Mouse (Mus musculus) ovary, postnatal 14 days (tissue): ENCODE data around the gene Serf2.
"Not testable (repeated sequence)": the region's sequence is repeated elsewhere in the genome, so short reads cannot be mapped to it uniquely, and the experiment has no call there.

Experiments
- DNase-seq: peaks from one replicate; pipeline ENCODE4 v3.0.0; 2022; ENCODE audit warnings: low spot score

Gene Serf2

GRCm38 (mm10) chr2:121447006-121447405 lies 2.0 kb upstream of the Serf2 start:
- DNase-seq, result no peak

- DNase-seq, result peak; percentile 17
These were observed 859 bp upstream of the Serf2 start for GRCm38 (mm10) chr2:121448136-121448535.

- DNase-seq, result no peak
These were observed 583 bp downstream of the Serf2 start for GRCm38 (mm10) chr2:121449545-121450011.

- DNase-seq, result no peak
These were observed 1.1 kb downstream of the Serf2 start for GRCm38 (mm10) chr2:121450093-121450492.

- DNase-seq, result no peak
These were observed 3.4 kb downstream of the Serf2 start for GRCm38 (mm10) chr2:121452361-121452760.

GRCm38 (mm10) chr2:121452990-121453389 lies 4.0 kb downstream of the Serf2 start, which contains the start of gene Hypk:
Hypk (plus strand) TSS chr2:121453290.
- no peak for DNase-seq

- no peak for DNase-seq
These were observed 4.9 kb downstream of the Serf2 start for GRCm38 (mm10) chr2:121453917-121454316.

- DNase-seq, result no peak
These were observed 6.5 kb downstream of the Serf2 start for GRCm38 (mm10) chr2:121455534-121455933.

- peak; percentile 76 for DNase-seq
These were observed 8.0 kb downstream of the Serf2 start, which contains the start of gene Serinc4 for GRCm38 (mm10) chr2:121456692-121457642. Serinc4 (minus strand) TSS chr2:121456781.

GRCm38 (mm10) chr2:121460071-121460470 lies 11.1 kb downstream of the Serf2 start:
- no peak for DNase-seq

- DNase-seq, result not testable (repeated sequence)
These were observed 20.0 kb downstream of the Serf2 start for GRCm38 (mm10) chr2:121468982-121469381.

GRCm38 (mm10) chr2:121472783-121473182 lies 23.8 kb downstream of the Serf2 start:
- DNase-seq, result not testable (repeated sequence)

GRCm38 (mm10) chr2:121473301-121474179 lies 24.5 kb downstream of the Serf2 start, which contains the start of gene Mfap1b:
Mfap1b (minus strand) TSS chr2:121474067.
- peak; percentile 48 for DNase-seq

GRCm38 (mm10) chr2:121474180-121474535 lies 25.2 kb downstream of the Serf2 start:
- no peak for DNase-seq

- not testable (repeated sequence) for DNase-seq
These were observed 26.3 kb downstream of the Serf2 start for GRCm38 (mm10) chr2:121475306-121475705.

GRCm38 (mm10) chr2:121477491-121478266 lies 28.7 kb downstream of the Serf2 start:
- DNase-seq, result no peak

GRCm38 (mm10) chr2:121480498-121480897 lies 31.5 kb downstream of the Serf2 start:
- DNase-seq, result no peak

GRCm38 (mm10) chr2:121480916-121481315 lies 31.9 kb downstream of the Serf2 start:
- DNase-seq, result not testable (repeated sequence)

- no peak for DNase-seq
These were observed 34.6 kb downstream of the Serf2 start for GRCm38 (mm10) chr2:121483576-121483975.

- not testable (repeated sequence) for DNase-seq
These were observed 35.4 kb downstream of the Serf2 start for GRCm38 (mm10) chr2:121484403-121484802.

- DNase-seq, result not testable (repeated sequence)
These were observed 52.6 kb downstream of the Serf2 start for GRCm38 (mm10) chr2:121501550-121501949.
